Mouse (Mus musculus): ENCODE data around the gene Pdgfb. TPM values are rescaled to one million over a fixed set of nuclear protein-coding genes. Genes with fewer than 3 reads are reported as not detected.

The Pdgfb gene
- total and polyA plus RNA-seq, 2 experiments from 2014 or later: 9.2 to 24.4 TPM

GRCm38 (mm10) chr15:80037255-80038109, 22.7 kb upstream of the Pdgfb start:
- Histone ChIP-seq H3K4me2 (ENCODE audit: low read depth, low read length, poor library complexity, severe bottlenecking) (no peak overlapping the region), H3K36me3 (ENCODE audit: insufficient read depth, low read length) (no peaks in the 10 kb centered on the region)
- WGBS: 79% methylated on average over 11 of the region's 11 CpGs

GRCm38 (mm10) chr15:80035341-80035885, 20.6 kb upstream of the Pdgfb start:
- no peak for TF ChIP-seq CTCF (IDR thresholded peaks at IDR 0.05)
- H3K36me3 ChIP-seq (ENCODE audit: insufficient read depth, low read length): no peaks in the 10 kb centered on the region
- H3K9ac ChIP-seq (replicated peaks; ENCODE audit: low read length, poor library complexity, severe bottlenecking): no peak overlapping the region
- ATAC-seq (ENCODE audit: low FRiP score): no peak
- H3K4me3 ChIP-seq (ENCODE audit: low read depth, low read length): no peak overlapping the region
- no peak overlapping the region for H3K4me2 ChIP-seq (ENCODE audit: low read depth, low read length, poor library complexity, severe bottlenecking)
- no peaks in the 10 kb centered on the region for H3K4me1 ChIP-seq (ENCODE audit: insufficient read depth, low read length)
- DNase-seq (ENCODE audit: low spot score): no peak
- no peak overlapping the region for H3K27ac ChIP-seq (ENCODE audit: low read depth, low read length)
- H3K9me3 ChIP-seq (ENCODE audit: low read length): no peaks in the 10 kb centered on the region
- WGBS: 87% methylated on average over 6 of the region's 6 CpGs
- H3K27me3 ChIP-seq (ENCODE audit: insufficient read depth, low read length): no peaks in the 10 kb centered on the region

More at GRCm38 (mm10) chr15:80037255-80038109, 22.7 kb upstream of the Pdgfb start:
- Histone ChIP-seq H3K9me3 (ENCODE audit: low read length) (no peaks in the 10 kb centered on the region), H3K27ac (ENCODE audit: low read depth, low read length) (no peak overlapping the region), H3K27me3 (ENCODE audit: insufficient read depth, low read length) (no peaks in the 10 kb centered on the region), H3K9ac (replicated peaks; ENCODE audit: low read length, poor library complexity, severe bottlenecking) (no peak overlapping the region), H3K4me3 (ENCODE audit: low read depth, low read length) (no peak overlapping the region), H3K4me1 (ENCODE audit: insufficient read depth, low read length) (no peaks in the 10 kb centered on the region)
- no peak for ATAC-seq (ENCODE audit: low FRiP score)
- TF ChIP-seq CTCF (IDR thresholded peaks at IDR 0.05): no peak
- no peak for DNase-seq (ENCODE audit: low spot score)

- no peak overlapping the region for H3K4me2 ChIP-seq (ENCODE audit: low read depth, low read length, poor library complexity, severe bottlenecking)
- no peaks in the 10 kb centered on the region for H3K27me3 ChIP-seq (ENCODE audit: insufficient read depth, low read length)
- TF ChIP-seq CTCF (IDR thresholded peaks at IDR 0.05): no peak
- no peaks in the 10 kb centered on the region for H3K4me1 ChIP-seq (ENCODE audit: insufficient read depth, low read length)
- ATAC-seq (ENCODE audit: low FRiP score): no peak
- H3K36me3 ChIP-seq (ENCODE audit: insufficient read depth, low read length): no peaks in the 10 kb centered on the region
- no peak for DNase-seq (ENCODE audit: low spot score)
- no peaks in the 10 kb centered on the region for H3K9me3 ChIP-seq (ENCODE audit: low read length)
- no peak overlapping the region for H3K9ac ChIP-seq (replicated peaks; ENCODE audit: low read length, poor library complexity, severe bottlenecking)
- H3K4me3 ChIP-seq (ENCODE audit: low read depth, low read length): no peak overlapping the region
- no peak overlapping the region for H3K27ac ChIP-seq (ENCODE audit: low read depth, low read length)
Observed at GRCm38 (mm10) chr15:80034913-80035312, 20.1 kb upstream of the Pdgfb start.

GRCm38 (mm10) chr15:80034366-80034765, 19.6 kb upstream of the Pdgfb start:
- no peak overlapping the region for H3K4me3 ChIP-seq (ENCODE audit: low read depth, low read length)
- DNase-seq (ENCODE audit: low spot score): no peak
- no peak overlapping the region for H3K27ac ChIP-seq (ENCODE audit: low read depth, low read length)
- no peaks in the 10 kb centered on the region for H3K4me1 ChIP-seq (ENCODE audit: insufficient read depth, low read length)
- no peak for ATAC-seq (ENCODE audit: low FRiP score)
- TF ChIP-seq CTCF (IDR thresholded peaks at IDR 0.05): no peak
- no peak overlapping the region for H3K9ac ChIP-seq (replicated peaks; ENCODE audit: low read length, poor library complexity, severe bottlenecking)
- no peaks in the 10 kb centered on the region for H3K9me3 ChIP-seq (ENCODE audit: low read length)
- H3K4me2 ChIP-seq (ENCODE audit: low read depth, low read length, poor library complexity, severe bottlenecking): no peak overlapping the region
- 75% methylated on average over 7 of the region's 7 CpGs for WGBS
- H3K36me3 ChIP-seq (ENCODE audit: insufficient read depth, low read length): no peaks in the 10 kb centered on the region
- H3K27me3 ChIP-seq (ENCODE audit: insufficient read depth, low read length): no peaks in the 10 kb centered on the region

GRCm38 (mm10) chr15:80031133-80031532, 16.4 kb upstream of the Pdgfb start:
- no peak for ATAC-seq (ENCODE audit: low FRiP score)
- DNase-seq (ENCODE audit: low spot score): no peak
- Histone ChIP-seq H3K4me2 (ENCODE audit: low read depth, low read length, poor library complexity, severe bottlenecking) (no peak overlapping the region), H3K4me1 (ENCODE audit: insufficient read depth, low read length) (no peaks in the 10 kb centered on the region), H3K9me3 (ENCODE audit: low read length) (no peaks in the 10 kb centered on the region), H3K27ac (ENCODE audit: low read depth, low read length) (no peak overlapping the region), H3K36me3 (ENCODE audit: insufficient read depth, low read length) (no peaks in the 10 kb centered on the region), H3K4me3 (ENCODE audit: low read depth, low read length) (no peak overlapping the region), H3K27me3 (ENCODE audit: insufficient read depth, low read length) (no peaks in the 10 kb centered on the region), H3K9ac (replicated peaks; ENCODE audit: low read length, poor library complexity, severe bottlenecking) (no peak overlapping the region)
- WGBS: 88% methylated on average over 4 of the region's 4 CpGs
- peak; percentile 52 for TF ChIP-seq CTCF (IDR thresholded peaks at IDR 0.05)

- no peaks in the 10 kb centered on the region for H3K36me3 ChIP-seq (ENCODE audit: insufficient read depth, low read length)
- no peak overlapping the region for H3K27ac ChIP-seq (ENCODE audit: low read depth, low read length)
- no peaks in the 10 kb centered on the region for H3K9me3 ChIP-seq (ENCODE audit: low read length)
- no peak for TF ChIP-seq CTCF (IDR thresholded peaks at IDR 0.05)
- H3K27me3 ChIP-seq (ENCODE audit: insufficient read depth, low read length): no peaks in the 10 kb centered on the region
- H3K4me2 ChIP-seq (ENCODE audit: low read depth, low read length, poor library complexity, severe bottlenecking): no peak overlapping the region
- no peaks in the 10 kb centered on the region for H3K4me1 ChIP-seq (ENCODE audit: insufficient read depth, low read length)
- 94% methylated on average over 10 of the region's 10 CpGs for WGBS
- DNase-seq (ENCODE audit: low spot score) (no peak), ATAC-seq (ENCODE audit: low FRiP score) (no peak)
- H3K4me3 ChIP-seq (ENCODE audit: low read depth, low read length): no peak overlapping the region
- H3K9ac ChIP-seq (replicated peaks; ENCODE audit: low read length, poor library complexity, severe bottlenecking): no peak overlapping the region
Observed at GRCm38 (mm10) chr15:80030399-80030798, 15.6 kb upstream of the Pdgfb start.
